Mouse (Mus musculus): Measurements from ENCODE around the gene Furin.

Gene Furin

DNA sequence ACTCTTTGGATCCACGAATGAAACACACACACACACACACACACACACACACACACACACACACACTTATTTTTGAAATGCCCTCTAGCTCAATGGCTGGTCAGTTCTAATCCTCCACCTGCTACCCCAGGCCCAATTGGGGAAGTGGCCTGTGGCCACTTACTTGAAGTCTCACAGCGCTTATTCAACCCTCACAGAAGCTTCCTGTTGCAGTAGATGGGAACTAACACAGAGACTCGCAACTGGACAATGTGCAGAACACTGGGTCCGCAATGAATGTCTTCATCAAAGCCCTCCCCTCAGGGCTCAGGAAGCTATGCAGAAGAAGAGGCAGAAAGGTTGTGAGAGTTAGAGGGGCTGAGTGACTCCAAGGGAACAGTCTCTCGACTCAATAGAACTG lies 22.5 kb upstream of the Furin start:
- no peak for DNase-seq (ENCODE audit: low spot score in 2 of 2)

DNA sequence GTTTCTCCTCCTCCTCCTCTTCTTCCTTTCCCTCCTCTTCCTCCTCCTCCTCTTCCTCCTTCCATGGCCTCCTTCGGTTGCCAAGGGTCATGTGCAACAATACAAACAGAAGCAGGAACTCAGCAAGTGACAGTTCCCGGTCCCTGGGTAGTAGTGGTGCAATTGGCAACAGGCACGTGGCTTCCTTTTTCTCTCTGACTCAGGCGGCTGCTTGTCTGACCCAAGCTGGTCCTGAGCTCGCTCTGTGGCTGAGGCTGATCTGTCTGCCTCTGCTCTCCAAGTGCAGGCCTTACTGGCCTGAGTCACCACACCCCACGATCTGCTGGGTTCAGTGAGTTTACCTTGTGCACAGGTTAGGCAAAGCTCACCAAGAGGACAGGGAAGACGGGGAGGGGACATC lies 21.1 kb upstream of the Furin start:
- peak in 1 of 2 experiments; percentile 39 for DNase-seq (ENCODE audit: low spot score in 2 of 2)

DNA sequence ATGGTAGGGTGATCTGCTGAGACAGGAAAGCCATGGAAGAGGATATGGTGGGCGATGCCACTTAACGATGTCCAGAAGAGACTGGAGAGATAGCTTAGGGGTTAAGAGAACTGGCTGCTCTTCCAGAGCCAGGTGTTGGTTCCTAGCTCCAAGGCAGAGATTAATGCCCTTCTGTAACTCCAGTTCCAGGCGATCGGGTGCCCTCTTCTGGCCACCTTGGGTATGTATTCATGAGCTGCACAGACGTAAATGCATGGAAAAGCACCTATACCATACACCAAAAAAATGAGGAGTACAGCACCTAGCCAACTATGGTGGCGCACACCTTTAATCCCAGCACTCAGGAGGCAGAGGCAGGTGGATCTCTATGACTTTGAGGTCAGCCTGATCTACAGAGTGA lies 19.5 kb upstream of the Furin start:
- DNase-seq (ENCODE audit: low spot score in 2 of 2) = peak in 1 of 2 experiments; percentile 49

DNA sequence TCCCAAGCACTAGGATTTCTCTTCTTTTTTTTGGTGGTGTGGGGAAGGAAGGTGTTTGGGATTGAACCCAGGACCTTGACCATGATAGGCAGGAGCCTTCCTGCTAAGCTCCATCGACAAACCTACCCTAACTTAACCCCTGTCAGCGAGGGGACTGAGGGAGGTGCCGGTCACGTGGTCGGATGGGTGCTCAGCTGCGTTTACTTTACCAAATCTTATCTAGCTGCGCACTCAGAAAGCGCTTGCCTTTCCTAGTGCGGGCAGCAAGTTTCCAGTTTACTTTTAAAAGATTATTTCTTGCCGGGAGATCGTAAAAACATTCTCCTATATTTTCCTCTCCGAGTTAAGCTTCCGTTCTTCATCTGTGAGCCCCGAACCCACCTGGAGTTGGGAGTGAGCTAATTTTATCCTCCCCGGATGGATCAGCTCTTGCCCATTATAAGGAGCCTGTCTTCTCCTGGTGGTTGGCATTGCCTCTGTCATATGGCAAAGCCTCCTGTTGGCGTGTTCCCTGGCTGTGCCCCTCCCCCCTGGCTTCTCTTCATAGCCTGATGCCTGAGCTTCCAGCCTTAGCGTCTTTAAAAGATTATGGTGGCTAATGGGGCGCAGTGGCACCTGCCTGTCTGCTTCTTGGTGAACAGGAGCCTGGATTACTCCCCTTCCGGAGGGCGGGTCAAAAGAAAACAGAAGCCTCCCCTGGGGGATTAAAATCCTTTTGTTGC lies 17.7 kb upstream of the Furin start:
- peak in 1 of 2 experiments; percentile 69 for DNase-seq (ENCODE audit: low spot score in 2 of 2)

DNA sequence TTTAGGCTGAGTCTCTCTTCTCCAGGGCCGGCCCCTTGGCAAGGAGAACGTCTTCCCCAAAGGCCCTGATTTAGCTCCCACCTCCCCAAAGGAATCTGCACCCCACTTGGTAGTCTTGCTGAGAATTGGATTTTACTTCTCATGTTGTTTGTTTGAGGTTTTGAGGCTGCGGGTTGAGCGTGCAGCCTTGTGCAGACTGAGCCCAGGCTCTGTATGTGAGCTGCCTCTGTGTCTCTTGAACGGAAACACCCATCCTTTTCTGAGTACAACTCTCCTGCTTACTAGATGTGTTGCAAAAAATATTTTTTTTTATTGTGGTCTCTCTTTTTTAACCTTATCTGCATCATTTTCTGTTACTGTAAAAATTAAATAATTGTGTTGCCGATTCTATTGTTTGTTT lies 16.3 kb upstream of the Furin start:
- no peak for DNase-seq (ENCODE audit: low spot score in 2 of 2)

DNA sequence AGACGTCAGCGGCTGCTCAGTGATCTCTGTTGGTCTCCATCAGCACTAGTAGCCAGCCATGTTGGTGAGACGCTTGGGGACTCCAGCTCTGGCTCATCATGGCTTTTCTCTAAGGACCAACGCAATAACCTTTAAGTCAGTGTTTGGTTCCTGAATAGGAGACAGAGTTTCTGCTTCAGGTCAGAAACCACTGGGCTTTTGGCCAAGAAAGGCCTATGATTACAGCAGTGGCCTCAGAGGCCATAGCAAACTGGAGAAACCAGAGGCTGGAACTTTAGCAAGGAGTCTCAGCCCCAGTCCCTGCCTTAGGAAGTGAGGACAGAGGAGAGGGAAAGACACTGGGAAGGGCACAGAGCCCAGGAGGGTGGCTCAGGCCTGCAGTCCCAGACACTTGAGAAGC lies 15.3 kb upstream of the Furin start:
- no peak for DNase-seq (ENCODE audit: low spot score in 2 of 2)

DNA sequence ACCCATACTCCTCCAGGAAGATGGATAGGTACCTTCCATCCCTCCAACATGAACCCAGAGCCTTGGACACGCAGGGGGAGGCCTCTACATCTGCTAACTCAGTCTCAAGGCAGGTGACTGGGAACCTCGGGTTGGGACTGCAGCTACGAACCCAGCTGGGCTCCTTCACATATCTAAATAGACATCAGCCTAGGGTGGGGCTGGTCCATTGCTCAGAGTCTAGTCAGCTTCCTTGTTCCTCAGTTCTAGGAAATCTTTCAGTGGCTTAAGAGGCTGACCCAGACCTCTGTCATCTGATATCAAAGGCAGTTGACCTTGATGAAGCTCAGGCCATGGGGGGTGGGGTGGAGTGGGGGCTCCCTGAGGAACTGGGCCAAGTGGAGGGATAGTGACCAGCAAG lies 14.0 kb upstream of the Furin start:
- DNase-seq (ENCODE audit: low spot score in 2 of 2) = no peak

DNA sequence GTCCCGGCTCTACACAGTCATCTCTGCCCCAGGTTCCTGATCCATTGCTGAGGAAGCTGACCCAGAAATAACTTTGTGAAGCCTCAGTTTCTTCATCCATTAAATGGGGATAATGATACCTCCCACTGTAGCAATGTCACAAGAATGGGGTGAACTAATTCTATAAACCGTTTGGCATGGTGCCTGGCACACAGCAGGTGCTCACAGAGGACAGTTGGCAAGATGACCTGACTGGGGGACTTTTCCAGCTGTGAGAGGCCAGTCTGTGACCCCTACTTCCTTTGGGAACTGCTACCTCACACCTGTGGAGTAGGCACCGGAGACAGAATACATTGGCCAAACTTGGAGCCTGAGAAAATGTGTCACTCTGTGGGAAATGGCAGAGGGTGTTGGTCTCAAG lies 12.8 kb upstream of the Furin start:
- no peak for DNase-seq (ENCODE audit: low spot score in 2 of 2)

DNA sequence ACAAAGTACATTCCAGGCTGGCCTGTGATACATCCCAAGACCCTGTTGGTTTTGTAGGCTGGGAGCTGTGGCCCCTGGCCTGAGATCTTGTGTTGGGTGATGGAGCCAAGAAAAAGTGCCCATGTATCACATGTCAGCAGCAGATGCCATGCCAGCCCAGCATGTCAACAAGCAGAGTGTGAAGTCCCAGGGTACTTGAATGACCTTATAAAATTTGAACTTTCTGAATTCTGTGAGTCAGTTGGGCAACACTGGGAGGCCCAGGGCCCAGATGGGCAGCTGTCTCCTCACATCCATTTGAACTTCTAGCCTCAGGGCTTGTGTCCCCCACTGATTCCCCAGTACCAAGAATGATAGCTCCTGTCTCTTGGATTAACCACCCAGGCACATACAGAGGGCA lies 12.4 kb upstream of the Furin start:
- DNase-seq (ENCODE audit: low spot score in 2 of 2) = no peak

DNA sequence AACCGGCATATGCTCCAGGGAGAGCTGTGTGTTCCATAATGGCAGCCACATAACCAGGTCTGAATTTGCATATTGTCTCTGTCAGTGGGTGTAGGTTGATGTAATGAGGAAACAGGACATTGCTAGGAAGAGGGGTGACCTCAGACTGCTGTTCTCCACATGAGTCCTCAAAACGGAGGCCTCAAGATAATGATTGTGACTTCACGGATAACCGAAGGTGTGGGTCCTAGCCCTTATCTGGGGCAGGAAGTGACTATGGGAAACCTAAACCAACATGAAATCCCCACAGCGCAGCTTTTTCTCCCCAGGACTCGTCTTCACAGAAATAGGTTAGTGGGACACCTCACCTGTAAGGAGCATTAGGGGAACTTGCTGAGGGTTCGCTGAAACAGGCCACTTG lies 11.7 kb upstream of the Furin start:
- no peak for DNase-seq (ENCODE audit: low spot score in 2 of 2)

DNA sequence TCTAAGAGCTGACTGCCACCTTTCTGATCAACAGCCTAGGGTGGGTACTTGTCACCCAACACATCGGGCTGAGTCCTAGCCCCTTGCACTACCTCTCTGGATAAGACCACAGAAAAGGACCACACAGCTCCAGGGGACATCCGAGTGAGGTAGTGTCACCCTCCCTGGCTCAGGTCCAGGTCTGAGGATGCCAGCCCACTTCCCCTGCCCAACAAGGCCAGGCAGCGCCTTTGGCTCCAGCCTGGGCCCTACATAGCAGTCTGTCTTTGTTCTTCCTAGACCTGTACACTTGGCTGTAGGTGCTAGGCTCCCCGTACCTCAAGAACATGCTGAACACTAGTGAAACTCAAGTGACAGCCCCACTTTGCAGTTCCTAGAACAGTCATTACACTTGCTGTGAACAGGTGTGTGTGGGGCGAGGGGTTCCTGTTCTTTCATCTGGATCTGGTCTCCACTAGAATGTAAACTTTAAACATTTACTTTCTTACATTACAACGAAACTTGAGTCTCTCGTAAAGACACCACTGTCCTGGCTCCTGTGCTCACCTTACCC lies 9.1 kb upstream of the Furin start:
- DNase-seq (ENCODE audit: low spot score in 2 of 2) = no peak

DNA sequence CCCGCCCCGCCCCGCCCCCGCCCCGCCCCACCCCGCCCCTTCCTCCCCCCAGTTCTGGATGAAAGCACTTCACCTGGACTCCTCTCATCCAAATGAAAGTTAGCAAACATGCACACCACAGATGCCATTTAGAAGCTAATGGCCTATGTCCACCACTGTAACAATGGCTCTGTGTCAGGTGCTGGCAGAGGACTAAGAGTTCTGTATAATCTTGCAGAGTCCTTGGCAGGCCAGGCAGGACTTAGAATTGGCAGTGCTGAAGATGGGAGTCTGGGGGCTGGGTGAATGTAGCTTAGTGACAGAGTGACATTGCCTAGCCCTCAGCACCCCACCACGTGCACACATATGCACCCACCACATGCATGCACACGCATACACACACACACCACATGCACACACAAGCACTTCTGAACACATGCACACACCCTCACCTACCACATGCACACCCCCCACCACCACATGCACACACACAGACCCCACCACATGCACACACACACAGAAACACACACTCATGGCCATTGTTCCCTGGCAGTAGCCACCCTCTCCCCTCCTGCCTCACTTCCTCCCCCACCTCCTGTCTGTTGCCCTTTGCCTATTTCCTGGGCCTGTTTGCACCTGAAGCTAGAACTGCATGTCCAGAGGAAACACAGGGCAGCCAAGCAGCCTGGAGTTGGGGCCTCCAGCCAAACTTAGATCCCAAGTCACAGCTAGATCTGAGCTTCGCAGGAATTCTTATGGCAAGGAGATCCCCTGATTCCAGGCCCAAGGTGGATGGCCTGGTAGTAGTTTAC lies 8.5 kb upstream of the Furin start:
- no peak for DNase-seq (ENCODE audit: low spot score in 2 of 2)

DNA sequence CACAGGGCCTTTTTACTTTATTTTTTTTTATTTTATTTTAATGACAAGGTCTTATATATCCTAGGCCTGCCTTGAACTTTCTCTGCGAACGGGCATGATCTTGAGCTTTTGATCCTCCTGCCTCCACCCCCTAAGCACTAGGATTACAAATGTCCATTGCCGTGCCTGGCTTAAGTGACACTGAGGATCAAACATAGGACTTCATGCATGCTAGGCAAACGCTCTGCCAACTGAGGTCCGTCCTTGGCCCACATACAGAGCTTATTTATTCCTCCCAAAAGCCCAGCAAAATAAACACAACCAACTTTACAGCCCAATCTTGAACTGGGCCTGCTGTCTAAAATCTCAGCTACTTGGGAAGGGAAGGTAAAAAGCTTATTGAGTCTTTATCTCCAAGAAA lies 7.5 kb upstream of the Furin start:
- no peak for DNase-seq (ENCODE audit: low spot score in 2 of 2)

DNA sequence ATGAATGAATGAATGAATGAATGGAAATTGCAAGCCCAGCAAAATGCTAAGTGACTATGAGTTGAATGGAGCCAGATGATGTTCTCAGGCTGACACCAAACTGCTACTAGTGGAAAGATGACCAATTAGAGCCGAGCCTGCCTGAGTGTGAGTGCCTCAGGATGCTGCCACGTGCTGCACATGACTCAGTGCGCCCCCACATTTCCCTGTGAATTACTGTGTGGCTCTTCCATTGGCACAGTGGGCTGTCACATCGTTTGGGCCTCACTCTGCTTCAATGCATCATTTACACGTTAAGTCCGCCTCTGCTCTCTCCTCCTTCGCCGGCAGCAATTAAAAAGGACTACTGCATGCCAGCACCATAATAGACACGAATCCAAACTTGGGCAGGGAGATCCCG lies 7.0 kb upstream of the Furin start:
- no peak for DNase-seq (ENCODE audit: low spot score in 2 of 2)

DNA sequence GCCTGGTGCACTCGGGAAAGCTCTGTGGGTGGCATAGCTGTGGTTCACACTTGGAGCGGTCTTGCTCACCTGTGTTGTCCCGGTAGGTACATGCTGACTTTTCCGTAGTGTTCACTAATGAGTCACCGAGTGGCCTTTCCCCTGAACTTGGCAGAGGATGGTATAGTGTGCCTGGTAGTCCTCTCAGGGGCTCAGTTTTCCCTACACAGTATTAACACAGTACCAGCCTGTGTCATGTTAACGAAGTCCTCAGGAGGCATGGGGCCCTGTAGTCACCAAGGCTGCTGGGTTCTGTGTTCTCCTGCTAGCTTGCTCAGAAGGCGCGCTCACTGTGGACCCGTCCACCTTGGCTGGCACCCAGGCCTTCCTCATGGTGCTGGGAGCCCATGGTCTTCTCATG lies 5.1 kb upstream of the Furin start:
- DNase-seq (ENCODE audit: low spot score in 2 of 2) = no peak

DNA sequence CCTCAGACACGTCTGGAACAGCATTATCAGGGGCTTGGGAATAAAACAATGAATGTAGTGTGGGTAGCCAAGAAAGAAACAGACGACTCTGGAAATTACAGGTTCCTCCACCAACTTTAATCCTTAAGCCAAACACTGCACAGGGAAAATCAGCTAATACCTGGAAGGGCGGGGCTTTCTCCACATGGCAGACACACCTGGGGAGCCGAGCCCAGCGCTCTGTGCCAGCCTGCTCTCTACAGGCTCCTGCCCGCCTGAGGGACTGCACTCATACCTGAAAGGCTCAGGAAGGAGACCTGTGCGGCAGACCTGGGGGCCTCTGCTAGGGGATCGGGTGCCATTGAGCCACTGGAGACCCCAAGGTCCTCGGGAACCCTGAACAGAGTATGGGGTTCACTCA lies 2.5 kb upstream of the Furin start:
- DNase-seq (ENCODE audit: low spot score in 2 of 2) = no peak

DNA sequence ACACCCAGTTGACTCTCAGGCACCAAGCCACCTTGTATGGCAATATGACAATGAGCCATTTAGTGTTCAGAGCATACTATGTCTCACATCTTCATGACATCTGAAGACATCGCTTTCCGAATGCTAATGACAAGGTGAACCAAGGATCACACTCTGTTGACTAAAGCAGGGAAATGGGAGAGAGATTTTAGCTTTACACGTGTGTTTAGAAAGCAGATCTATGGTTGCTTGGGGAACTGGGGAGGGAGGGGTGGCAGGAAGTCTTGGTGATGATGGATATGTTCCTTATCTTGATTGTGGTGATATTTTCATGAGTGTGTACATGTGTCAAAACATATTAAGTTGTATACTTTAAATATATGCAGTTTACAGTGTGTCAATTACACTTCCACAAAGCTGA lies 950 bp upstream of the Furin start:
- DNase-seq (ENCODE audit: low spot score in 2 of 2) = no peak

DNA sequence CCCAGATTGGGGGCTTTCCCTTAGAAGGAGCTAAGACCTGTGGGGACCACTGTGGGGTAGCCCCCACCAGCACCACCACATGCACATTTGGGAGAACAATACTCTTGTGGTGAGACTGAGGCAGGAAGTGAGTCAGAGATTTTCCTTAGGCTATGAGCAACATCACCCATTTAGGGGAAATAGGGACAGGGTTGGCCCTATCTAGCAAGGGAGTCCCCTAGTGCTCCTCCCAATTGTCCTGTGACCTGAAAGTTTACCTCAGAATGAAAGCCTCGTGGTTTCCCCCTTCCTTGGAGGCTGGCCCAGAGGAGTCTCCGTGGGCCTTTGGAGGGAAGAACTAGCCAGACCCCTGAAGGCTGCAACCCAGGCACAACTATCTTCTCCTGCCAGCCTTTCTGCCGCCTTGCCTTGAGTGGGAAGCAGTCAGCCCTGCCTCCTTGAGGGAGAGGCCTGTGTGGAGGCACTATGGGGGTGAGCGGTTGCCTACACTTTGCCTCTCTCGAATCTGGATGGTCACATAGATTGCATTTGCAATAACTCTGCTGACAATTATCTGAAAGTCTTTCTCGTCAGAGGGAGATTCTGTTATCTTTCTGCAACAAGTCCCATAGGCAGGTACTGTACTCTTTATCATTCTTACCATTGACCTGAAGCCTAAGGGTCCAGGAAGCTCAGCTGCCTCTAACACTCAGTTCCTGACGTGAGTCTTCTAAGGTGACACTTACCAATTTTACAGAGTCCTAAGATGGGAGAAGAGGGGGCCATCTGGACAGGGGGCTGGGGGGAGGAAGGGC lies 938 bp downstream of the Furin start:
- no peak for DNase-seq (ENCODE audit: low spot score in 2 of 2)

DNA sequence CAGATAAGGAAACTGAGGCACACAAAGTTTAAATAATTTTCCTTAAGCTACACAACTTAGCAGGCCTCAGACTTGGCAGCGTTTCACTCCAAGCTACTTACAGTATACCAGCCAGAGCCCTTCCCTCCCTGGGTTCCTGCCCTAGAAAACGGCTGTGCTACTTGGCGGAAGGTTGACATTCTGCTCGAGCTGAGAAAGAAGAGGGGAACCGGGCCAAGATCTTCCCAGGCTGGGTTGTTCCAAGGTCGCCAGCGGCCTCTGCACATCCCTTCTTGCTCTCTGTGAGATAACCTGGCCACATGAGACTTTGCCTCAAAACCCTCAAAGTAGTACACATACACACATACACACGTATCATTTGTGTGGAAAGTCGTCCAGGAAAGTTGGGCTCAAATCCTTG lies 1.7 kb downstream of the Furin start:
- DNase-seq (ENCODE audit: low spot score in 2 of 2) = peak in 1 of 2 experiments; percentile 42

DNA sequence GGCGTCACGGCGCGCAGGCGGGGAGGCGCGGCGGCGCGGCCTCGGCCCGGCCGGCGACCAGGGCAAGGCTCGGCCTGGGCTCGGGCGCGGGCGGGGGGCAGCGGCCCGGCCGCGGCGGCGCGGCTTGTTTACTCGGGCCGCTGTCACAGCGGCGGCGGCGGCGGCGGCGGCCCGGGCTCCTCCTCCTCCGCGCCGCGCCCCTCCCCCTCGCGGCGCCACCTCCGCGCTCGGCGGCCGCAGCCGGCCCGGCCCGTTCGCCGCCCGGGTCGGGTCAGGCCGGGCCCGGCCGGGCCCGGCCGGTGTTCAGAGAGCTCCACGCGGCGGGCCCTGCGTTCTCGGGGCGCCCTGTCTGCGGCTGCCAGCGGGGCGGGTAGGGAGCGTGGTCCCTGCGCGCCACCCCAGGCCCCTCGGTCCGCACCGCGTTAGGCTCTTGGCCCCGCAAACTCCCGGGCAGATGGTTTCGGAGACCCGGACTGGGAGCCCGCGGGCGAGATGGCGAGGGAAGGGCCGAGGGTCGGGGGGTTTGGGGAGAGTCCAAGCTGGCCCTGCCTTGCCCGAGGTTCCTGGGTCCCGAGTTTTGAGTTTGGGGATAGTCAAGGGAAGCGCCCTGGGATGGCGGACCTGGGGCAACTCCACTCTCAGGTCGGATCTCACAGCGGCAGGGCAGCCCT lies 2.5 kb downstream of the Furin start:
- peak; percentile 62 to 84 for DNase-seq (ENCODE audit: low spot score in 2 of 2)

DNA sequence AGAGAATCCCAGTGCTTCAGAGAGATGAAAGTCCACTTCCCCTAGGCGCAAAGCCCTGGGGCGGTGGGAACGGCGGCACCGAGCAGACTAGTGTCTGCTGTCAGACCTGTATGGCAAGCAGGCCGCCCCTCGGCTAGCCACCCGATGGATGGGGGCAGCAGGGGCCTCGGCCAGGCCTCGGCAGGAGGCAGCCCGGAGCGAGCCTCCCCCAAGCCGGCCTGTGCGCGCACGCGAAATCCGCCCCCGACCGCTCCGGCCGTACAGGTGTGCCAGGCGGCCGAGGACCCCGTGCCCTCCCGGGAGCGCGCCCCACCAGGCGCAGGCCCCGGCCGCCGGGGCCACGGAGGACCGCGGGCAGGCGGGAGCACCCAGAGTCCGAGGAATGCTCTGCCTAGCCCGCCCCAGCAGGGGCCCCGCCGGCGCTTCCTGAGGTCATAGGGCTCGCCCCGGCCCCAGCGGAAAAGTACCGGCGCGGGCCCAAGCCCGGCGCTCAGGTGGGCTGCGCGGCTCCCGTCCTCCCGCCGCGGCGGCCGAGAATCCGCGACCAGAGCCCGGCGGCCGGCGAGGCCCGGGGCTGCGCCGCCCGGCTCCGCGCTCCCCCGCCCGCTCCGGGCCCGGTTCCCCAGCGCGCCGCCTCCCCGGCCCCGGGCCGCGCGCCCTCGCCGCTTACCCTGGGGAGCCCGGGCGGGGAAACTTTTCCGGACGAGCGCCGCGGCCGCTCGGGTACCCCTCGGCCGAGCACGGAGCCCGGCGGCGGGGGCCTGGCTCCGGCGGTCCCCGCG lies 3.2 kb downstream of the Furin start:
- DNase-seq (ENCODE audit: low spot score in 2 of 2) = peak; percentile 70 to 79

Measured in spleen, postnatal 10 days (tissue).